Mouse (Mus musculus) CH12.LX (cell line): ENCODE results near the gene Eri3.

Source experiments
- CHD2 ChIP-seq: IDR thresholded peaks from 2 replicates; pipeline ENCODE4 v1.6.1; 2011; ENCODE audit warnings: low read length, improper control_type of control experiment
- CTCF ChIP-seq, 2 experiments: IDR thresholded peaks in 1 of 2; conservative IDR thresholded peaks in 1 of 2; 2 replicates each; pipeline ENCODE4 v1.5.1; 2011 to 2012; ENCODE audit warnings: low read depth in 2 of 2, low read length in 2 of 2, improper control_type of control experiment in 1 of 2, inconsistent platforms in 1 of 2, mild to moderate bottlenecking in 1 of 2, moderate library complexity in 1 of 2
- E2F4 ChIP-seq: IDR thresholded peaks from 2 replicates; pipeline ENCODE4 v1.6.1; 2011; ENCODE audit warnings: low read depth, low read length, improper control_type of control experiment; ENCODE audit not compliant: insufficient replicate concordance
- EP300 ChIP-seq: IDR thresholded peaks from 2 replicates; pipeline ENCODE4 v1.6.1; 2011; ENCODE audit warnings: low read length, improper control_type of control experiment
- ETS1 ChIP-seq: conservative IDR thresholded peaks from 2 replicates; pipeline ENCODE4 v1.6.1; 2012; ENCODE audit warnings: low read depth, mild to moderate bottlenecking, inconsistent platforms, low read length, improper control_type of control experiment, moderate library complexity
- HCFC1 ChIP-seq: IDR thresholded peaks from 2 replicates; pipeline ENCODE4 v1.6.1; 2012; ENCODE audit warnings: low read depth, mild to moderate bottlenecking, inconsistent platforms, low read length, improper control_type of control experiment
- MAFK ChIP-seq: IDR thresholded peaks from 2 replicates; pipeline ENCODE4 v1.6.1; 2011; ENCODE audit warnings: low read length, improper control_type of control experiment; ENCODE audit not compliant: insufficient replicate concordance
- MAZ ChIP-seq: IDR thresholded peaks from 2 replicates; pipeline ENCODE4 v1.6.1; 2012; ENCODE audit warnings: low read depth, mild to moderate bottlenecking, inconsistent platforms, low read length, improper control_type of control experiment, moderate library complexity
- NELFE ChIP-seq: IDR thresholded peaks from 2 replicates; pipeline ENCODE4 v1.6.1; 2011; ENCODE audit warnings: low read depth, low read length, improper control_type of control experiment
- POLR2A ChIP-seq: IDR thresholded peaks from 2 replicates; pipeline ENCODE4 v1.6.1; 2011; ENCODE audit warnings: low read depth, mild to moderate bottlenecking, improper control_type of control experiment, low read length
- POLR2AphosphoS2 ChIP-seq: IDR thresholded peaks from 2 replicates; pipeline ENCODE4 v1.6.1; 2011; ENCODE audit warnings: low read depth, low read length, improper control_type of control experiment
- RCOR1 ChIP-seq: conservative IDR thresholded peaks from 2 replicates; pipeline ENCODE4 v1.6.1; 2012; ENCODE audit warnings: low read depth, mild to moderate bottlenecking, inconsistent platforms, low read length, improper control_type of control experiment
- TCF12 ChIP-seq: IDR thresholded peaks from 2 replicates; pipeline ENCODE4 v1.6.1; 2014; ENCODE audit warnings: low read depth, mild to moderate bottlenecking, inconsistent platforms, low read length, improper control_type of control experiment
- USF1 ChIP-seq: IDR thresholded peaks from 2 replicates; pipeline ENCODE4 v1.6.1; 2014; ENCODE audit warnings: low read depth, mild to moderate bottlenecking, inconsistent platforms, low read length, improper control_type of control experiment

DNA sequence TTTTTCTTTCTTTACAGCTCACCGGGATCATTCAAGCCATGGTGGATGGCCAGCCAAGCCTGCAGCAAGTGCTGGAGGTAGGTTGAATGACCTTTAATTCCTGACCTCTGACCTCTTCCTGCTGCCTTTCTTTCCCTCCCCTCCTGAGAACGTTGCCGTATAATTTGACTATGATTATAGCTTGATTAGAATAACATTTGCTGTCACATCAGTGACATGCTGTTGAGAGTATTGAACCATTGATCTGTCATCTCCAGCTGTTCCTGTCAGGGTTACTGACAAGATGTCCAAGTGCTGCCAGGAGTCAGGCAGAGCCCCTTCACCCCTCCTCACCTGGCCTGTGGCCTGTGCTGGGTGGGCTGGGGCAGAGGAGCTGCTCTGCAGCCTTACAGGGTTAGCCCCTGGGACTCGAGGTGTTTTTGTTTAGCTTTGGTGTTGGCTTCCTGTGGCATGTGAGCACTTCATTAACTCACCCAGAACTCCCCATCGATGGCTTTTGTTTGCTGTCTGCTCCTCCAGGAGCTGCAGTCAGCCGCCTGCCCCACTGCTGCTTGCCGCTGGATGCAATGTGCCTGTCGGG, 39.0 kb downstream of the Eri3 start:
- TF ChIP-seq MAZ (no peak), POLR2AphosphoS2 (no peak), EP300 (no peak), CTCF (conservative IDR thresholded peaks at IDR 0.05 in 1 of 2, IDR thresholded peaks at IDR 0.05 in 1 of 2; ENCODE audit: low read depth in 2 of 2, low read length in 2 of 2) (no peak), CHD2 (no peak), POLR2A (no peak), USF1 (no peak), NELFE (no peak), ETS1 (no peak), E2F4 (no peak), TCF12 (no peak), MAFK (no peak), RCOR1 (no peak), HCFC1 (no peak)
